Mouse (Mus musculus) brain, embryonic 14.5 days (tissue): ENCODE results near the gene Prkg1.

Experiments used
- CTCF ChIP-seq: fragments of 200-500 bp; IDR thresholded peaks from 2 replicates; pipeline ENCODE4 v1.5.1; 2012; ENCODE audit warnings: inconsistent platforms, mild to moderate bottlenecking, moderate library complexity, borderline replicate concordance; ENCODE audit not compliant: insufficient read depth, insufficient read length; ENCODE audit errors: extremely low read depth
- POLR2A ChIP-seq: fragments of 200-500 bp; IDR thresholded peaks from 2 replicates; pipeline ENCODE4 v1.6.1; 2012; ENCODE audit warnings: mild to moderate bottlenecking, inconsistent platforms, borderline replicate concordance; ENCODE audit not compliant: poor library complexity, insufficient read depth, insufficient read length, severe bottlenecking; ENCODE audit errors: extremely low read depth

- no peak for TF ChIP-seq POLR2A
- TF ChIP-seq CTCF, result no peak
Measured at GRCm38 (mm10) chr19:31413571-31413970, 351.3 kb downstream of the Prkg1 start.
